Mouse (Mus musculus) C2C12 (cell line): ENCODE measurements around the gene Gm17387.

Experiments used
- CTCF ChIP-seq: IDR thresholded peaks from one replicate; pipeline ENCODE4 v1.5.1; 2011; ENCODE audit not compliant: control insufficient read depth, insufficient read depth, insufficient read length
- FOSL1 ChIP-seq: IDR thresholded peaks from one replicate; pipeline ENCODE4 v1.8.0; 2011; ENCODE audit warnings: mild to moderate bottlenecking, low read length; ENCODE audit not compliant: poor library complexity, insufficient read depth, severe bottlenecking
- MAX ChIP-seq: IDR thresholded peaks from one replicate; pipeline ENCODE4 v1.6.1; 2011; ENCODE audit warnings: mild to moderate bottlenecking, control low read depth
- MYOD1 ChIP-seq: IDR thresholded peaks from one replicate; pipeline ENCODE4 v1.6.1; 2011; ENCODE audit warnings: low read depth; ENCODE audit not compliant: control insufficient read depth, insufficient read length
- USF1 ChIP-seq: IDR thresholded peaks from one replicate; pipeline ENCODE4 v1.6.1; 2011; ENCODE audit warnings: low read depth, mild to moderate bottlenecking, control low read depth, moderate library complexity

DNA sequence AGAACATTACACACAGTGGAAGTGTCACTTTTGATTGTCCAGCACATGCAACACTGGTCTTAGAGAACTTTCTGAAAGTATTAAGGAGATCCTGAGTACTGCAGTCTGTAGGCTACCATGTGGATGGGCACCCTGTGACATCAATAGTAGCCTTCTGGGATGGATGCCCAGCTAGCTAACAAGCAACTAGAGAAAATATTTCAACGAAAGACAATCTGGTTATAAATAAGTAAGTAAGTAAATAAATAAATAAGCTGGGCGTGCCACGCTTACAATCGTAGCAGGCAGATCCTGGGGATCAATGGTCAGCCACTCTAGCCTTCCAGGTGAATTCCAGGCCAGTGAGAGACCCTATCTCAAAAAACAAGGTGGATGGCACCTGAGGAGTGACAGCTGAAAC lies 23.1 kb downstream of the Gm17387 start:
- TF ChIP-seq USF1: no peak
- TF ChIP-seq CTCF: no peak
- TF ChIP-seq MYOD1: no peak
- TF ChIP-seq MAX: no peak
- TF ChIP-seq FOSL1: no peak
